Mouse (Mus musculus): ENCODE data around the gene Hsf2.

The Hsf2 gene

GRCm38 (mm10) chr10:57485908-57486541 is at the start of gene Hsf2:
TSS of gene Hsf2 (plus strand) at chr10:57486385.
- peak; percentile 98 for DNase-seq (ENCODE audit: inconsistent ontology term)

GRCm38 (mm10) chr10:57437898-57438297 is 48.3 kb upstream of the Hsf2 start:
- no peak for DNase-seq (ENCODE audit: inconsistent ontology term)

GRCm38 (mm10) chr10:57441049-57441448 is 45.1 kb upstream of the Hsf2 start:
- no peak for DNase-seq (ENCODE audit: inconsistent ontology term)

- DNase-seq (ENCODE audit: inconsistent ontology term) = no peak
Observed at GRCm38 (mm10) chr10:57444392-57444791, 41.8 kb upstream of the Hsf2 start.

GRCm38 (mm10) chr10:57445655-57446054 is 40.5 kb upstream of the Hsf2 start:
- DNase-seq (ENCODE audit: inconsistent ontology term) = no peak

GRCm38 (mm10) chr10:57447657-57448050 is 38.5 kb upstream of the Hsf2 start:
- no peak for DNase-seq (ENCODE audit: inconsistent ontology term)

GRCm38 (mm10) chr10:57448051-57448716 is 38.0 kb upstream of the Hsf2 start:
- DNase-seq (ENCODE audit: inconsistent ontology term) = peak; percentile 76

GRCm38 (mm10) chr10:57463298-57463697 is 22.9 kb upstream of the Hsf2 start:
- DNase-seq (ENCODE audit: inconsistent ontology term) = peak; percentile 36

GRCm38 (mm10) chr10:57465768-57466167 is 20.4 kb upstream of the Hsf2 start:
- no peak for DNase-seq (ENCODE audit: inconsistent ontology term)

- peak; percentile 34 for DNase-seq (ENCODE audit: inconsistent ontology term)
Observed at GRCm38 (mm10) chr10:57477121-57477843, 8.9 kb upstream of the Hsf2 start.

GRCm38 (mm10) chr10:57481717-57482116 is 4.5 kb upstream of the Hsf2 start:
- DNase-seq (ENCODE audit: inconsistent ontology term) = no peak

- DNase-seq (ENCODE audit: inconsistent ontology term) = peak; percentile 64
Observed at GRCm38 (mm10) chr10:57484741-57485140, 1.4 kb upstream of the Hsf2 start.

GRCm38 (mm10) chr10:57486542-57487071 is 422 bp downstream of the Hsf2 start:
- DNase-seq (ENCODE audit: inconsistent ontology term) = peak; percentile 85

GRCm38 (mm10) chr10:57487201-57487600 is 1.0 kb downstream of the Hsf2 start:
- DNase-seq (ENCODE audit: inconsistent ontology term) = peak; percentile 62

- no peak for DNase-seq (ENCODE audit: inconsistent ontology term)
Observed at GRCm38 (mm10) chr10:57488591-57488990, 2.4 kb downstream of the Hsf2 start.

- DNase-seq (ENCODE audit: inconsistent ontology term) = no peak
Observed at GRCm38 (mm10) chr10:57492050-57492449, 5.9 kb downstream of the Hsf2 start.

- DNase-seq (ENCODE audit: inconsistent ontology term) = no peak
Observed at GRCm38 (mm10) chr10:57499414-57500156, 13.4 kb downstream of the Hsf2 start.

- no peak for DNase-seq (ENCODE audit: inconsistent ontology term)
Observed at GRCm38 (mm10) chr10:57514616-57515015, 28.4 kb downstream of the Hsf2 start.

GRCm38 (mm10) chr10:57515278-57515677 is 29.1 kb downstream of the Hsf2 start:
- no peak for DNase-seq (ENCODE audit: inconsistent ontology term)

GRCm38 (mm10) chr10:57526469-57526868 is 40.3 kb downstream of the Hsf2 start:
- DNase-seq (ENCODE audit: inconsistent ontology term) = no peak

- peak; percentile 14 for DNase-seq (ENCODE audit: inconsistent ontology term)
Observed at GRCm38 (mm10) chr10:57531076-57531475, 44.9 kb downstream of the Hsf2 start.

Data from Muller cell, postnatal 12 days (primary cell).